In the genomic region with DNA sequence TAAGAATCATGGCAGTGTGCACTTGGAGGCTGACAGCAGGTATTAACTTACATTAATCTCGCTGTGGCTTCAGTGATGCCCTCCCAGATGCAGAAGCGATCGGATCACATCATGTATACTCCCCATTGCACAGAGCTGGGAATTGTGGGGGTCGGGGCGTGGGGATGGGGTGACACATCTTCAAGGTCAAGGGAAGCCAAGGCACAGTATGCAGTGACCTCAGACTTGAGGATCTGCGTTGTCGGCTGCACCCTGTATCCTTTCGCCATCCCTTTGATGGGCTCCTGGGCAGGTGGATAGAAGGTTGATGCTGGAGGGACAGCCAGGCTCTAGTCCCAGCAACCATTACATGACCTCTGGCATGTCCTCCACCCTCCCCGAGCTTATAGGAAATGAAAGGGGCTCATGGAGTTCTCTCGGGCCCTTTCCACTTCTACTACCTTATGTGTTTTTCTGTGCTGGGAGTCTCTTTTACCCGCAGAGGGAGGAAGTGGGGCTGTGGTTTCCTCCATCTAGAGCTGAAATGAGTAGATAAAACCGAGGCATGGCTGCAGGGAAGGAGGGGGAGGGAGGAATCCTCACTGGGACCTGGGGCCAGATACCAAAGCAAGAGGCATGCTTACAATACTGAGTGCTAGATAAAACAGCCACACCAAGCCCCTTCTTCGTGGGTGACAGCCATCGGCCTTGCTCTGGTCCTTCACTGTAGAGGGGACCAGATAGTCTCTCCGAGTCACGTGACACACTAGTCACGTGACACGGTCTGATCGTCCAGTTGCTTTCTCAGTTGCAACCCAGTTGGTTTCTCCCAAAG, we compare ENCODE assay signal across 8 mouse cellular contexts.
DNase-seq lines count a peak whose midpoint lies in the region; ATAC-seq lines count a peak whose summit lies in the region.
"Had no signal": no experiment of that assay in that cellular context is flagged by ENCODE, and none has a peak within 500 bp of the region (broad histone marks: within the 10 kb centered on the region; RNA-seq: fewer than 3 reads in every experiment).

No protein-coding gene starts in this region.

- no peak overlapping the region for H3K4me3 ChIP-seq in midbrain, embryonic 15.5 days
- H3K4me3 ChIP-seq: limb, embryonic 15.5 days had no signal

- peak; percentile 86 for DNase-seq in A20 (ENCODE audit: low read depth, low spot score)
- DNase-seq in natural killer cell, adult 2 months (ENCODE audit: low spot score in 2 of 2) = peak; percentile 81 to 83
- no peak for DNase-seq in ovary, adult 18-20 months (ENCODE audit: low spot score)
- DNase-seq in adrenal gland, postnatal 36 days = no peak

- no peak overlapping the region for H3K4me2 ChIP-seq in midbrain, embryonic 15.5 days
- H3K4me2 ChIP-seq: limb, embryonic 15.5 days had no signal

- peaks cover 12% of the 10 kb centered on the region; the same call in 1 of the 2 replicates for H3K4me1 ChIP-seq in midbrain, embryonic 15.5 days

- H3K27me3 ChIP-seq in midbrain, embryonic 15.5 days (replicated peaks) = no peaks in the 10 kb centered on the region
- H3K27me3 ChIP-seq: limb, embryonic 15.5 days had no signal

- H3K36me3 ChIP-seq in midbrain, embryonic 15.5 days (replicated peaks) = no peaks in the 10 kb centered on the region
- H3K36me3 ChIP-seq: limb, embryonic 15.5 days had no signal

- no peak overlapping the region for H3K27ac ChIP-seq in midbrain, embryonic 15.5 days
- H3K27ac ChIP-seq: limb, embryonic 15.5 days had no signal

- WGBS in midbrain, embryonic 15.5 days = 87% methylated on average over 19 of the region's 19 CpGs

- ATAC-seq in CD4-positive, CD25-positive, alpha-beta regulatory T cell, adult 4 months = peak; percentile 93
- ATAC-seq in hematopoietic stem cell, adult 5-6 weeks (replicated peaks in 1 of 2; ENCODE audit: insufficient read depth in 1 of 2, low FRiP score in 2 of 2, low TSS enrichment in 1 of 2, low read depth in 1 of 2, poor library complexity in 2 of 2, severe bottlenecking in 2 of 2) = peak; percentile 69 to 80
- no peak for ATAC-seq in midbrain, embryonic 15.5 days (replicated peaks)

- no peaks in the 10 kb centered on the region for H3K9me3 ChIP-seq in midbrain, embryonic 15.5 days
- H3K9me3 ChIP-seq: limb, embryonic 15.5 days had no signal

- H3K9ac ChIP-seq in midbrain, embryonic 15.5 days = no peak overlapping the region
- H3K9ac ChIP-seq: limb, embryonic 15.5 days had no signal

Comparison
In these comparisons a context has a peak if more than half of its experiments do, and no peak if none do; other contexts are left out.
1. DNase-seq: peak in A20 (single experiment) and natural killer cell, adult 2 months (2 of 2); none in ovary, adult 18-20 months (single experiment) and adrenal gland, postnatal 36 days (0 of 2).